Mouse (Mus musculus) cerebellum, postnatal 14 days (tissue): Measurements from ENCODE around the gene Ptger2.

Experiments used
- DNase-seq, 2 experiments: peaks; one replicate each; pipeline ENCODE4 v3.0.0; 2021; ENCODE audit warnings: mixed read lengths in 2 of 2

Gene Ptger2

GRCm38 (mm10) chr14:45049689-45050418, 61.9 kb downstream of the Ptger2 start:
- DNase-seq = no peak

GRCm38 (mm10) chr14:45050419-45050776, 62.4 kb downstream of the Ptger2 start:
- DNase-seq = no peak

DNA sequence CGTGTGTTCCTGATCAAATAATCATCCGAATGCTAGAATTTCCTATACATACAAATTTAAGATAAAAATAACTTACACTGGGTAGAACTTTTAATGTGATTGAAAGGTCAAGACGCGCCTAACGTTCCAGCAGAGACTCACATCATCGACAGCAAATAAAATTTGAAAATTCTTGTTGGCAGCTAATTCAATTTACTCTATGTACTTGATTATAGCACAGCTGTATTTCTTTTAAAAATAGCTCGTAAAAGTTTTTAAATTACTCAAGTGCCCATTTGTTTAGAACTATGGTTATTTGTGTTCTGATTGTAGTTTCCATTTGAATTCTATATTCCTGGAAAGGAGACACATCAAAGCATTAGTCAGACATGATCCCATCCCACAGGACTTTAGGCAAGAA, 63.1 kb downstream of the Ptger2 start:
- no peak for DNase-seq
